Mouse (Mus musculus): ENCODE data around the gene Ppp6r2.

DNA sequence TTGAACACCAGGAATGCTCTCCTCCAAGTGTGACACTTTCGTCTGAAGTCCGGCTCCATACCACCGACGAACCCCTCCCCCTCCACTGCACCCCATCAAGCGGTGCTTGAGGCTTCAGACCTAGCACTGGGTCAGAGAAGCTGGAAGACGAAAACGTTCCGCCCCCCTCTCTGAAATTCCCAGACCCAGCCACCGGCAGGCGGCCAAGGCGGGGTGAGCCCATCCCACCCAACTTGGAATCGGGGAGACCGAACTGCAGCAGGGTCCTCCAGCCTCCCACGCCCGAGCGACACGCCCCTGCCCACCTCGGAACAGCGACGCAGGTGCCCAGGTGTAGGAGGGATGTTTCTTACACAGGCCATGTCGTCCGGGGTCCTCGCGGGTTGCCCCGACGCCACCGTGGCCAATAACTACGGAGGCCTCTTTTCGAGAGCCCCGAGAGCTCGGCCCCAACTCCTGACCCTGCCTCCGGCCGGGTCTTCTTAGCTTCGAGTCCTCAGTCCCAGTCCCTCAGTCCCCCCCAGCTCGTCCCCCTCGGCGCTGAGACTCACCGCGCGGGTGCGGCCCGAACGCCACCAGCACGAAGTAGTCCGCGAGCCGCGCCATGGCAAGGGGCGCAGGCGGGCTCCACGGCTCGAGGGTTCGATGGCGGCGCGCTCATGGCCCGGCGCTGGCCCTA is 103.3 kb downstream of the Ppp6r2 start:
- TF ChIP-seq CTCF (IDR thresholded peaks at IDR 0.05; ENCODE audit: low read depth) (peak; percentile 45), EP300 (optimal IDR thresholded peaks at IDR 0.05) (no peak)

Measured in stomach, postnatal 0 days (tissue).